Mouse (Mus musculus): ENCODE measurements around the gene Olfr412. TPM values are rescaled to one million over a fixed set of nuclear protein-coding genes. Genes with fewer than 3 reads are reported as not detected.
A peak's percentile ranks its signal among the peaks of the same experiment; 100 is the strongest.

Gene Olfr412
- polyA plus RNA-seq (2012; rRNA removed), result not detected in 2 replicates

GRCm38 (mm10) chr11:74361769-74362168 lies at the start of gene Olfr412:
Gene Olfr412 (plus strand): TSS chr11:74362069.
- no peak for TF ChIP-seq CTCF (IDR thresholded peaks at IDR 0.05; ENCODE audit: extremely low read depth, insufficient read length, insufficient replicate concordance, low read depth, low read length)
- TF ChIP-seq POLR2A (IDR thresholded peaks at IDR 0.05; ENCODE audit: low read depth, low read length), result no peak
- 68% methylated on average over 1 of the region's 1 CpGs for WGBS
- no peak within 1 kb of the TSS for H3K27ac ChIP-seq (ENCODE audit: insufficient read depth, low read depth, low read length)

GRCm38 (mm10) chr11:74326044-74326443 lies 35.8 kb upstream of the Olfr412 start:
- Histone ChIP-seq H3K4me1 (ENCODE audit: control insufficient read depth, insufficient read depth, insufficient read length, low read length) (no peaks in the 10 kb centered on the region), H3K36me3 (ENCODE audit: control insufficient read depth, insufficient read depth, low read length) (no peaks in the 10 kb centered on the region), H3K27ac (ENCODE audit: insufficient read depth, low read depth, low read length) (no peak overlapping the region), H3K4me3 (ENCODE audit: low read depth, low read length) (no peak overlapping the region), H3K27me3 (ENCODE audit: control insufficient read depth, insufficient read depth, low read length) (no peaks in the 10 kb centered on the region)
- no peak for TF ChIP-seq CTCF (IDR thresholded peaks at IDR 0.05; ENCODE audit: extremely low read depth, insufficient read length, insufficient replicate concordance, low read depth, low read length)
- TF ChIP-seq POLR2A (IDR thresholded peaks at IDR 0.05; ENCODE audit: low read depth, low read length), result no peak
- WGBS, result 49% methylated on average over 2 of the region's 2 CpGs

More at GRCm38 (mm10) chr11:74361769-74362168, at the start of gene Olfr412:
- H3K4me1 ChIP-seq (ENCODE audit: control insufficient read depth, insufficient read depth, insufficient read length, low read length), result no peaks in the 10 kb centered on the region
- H3K36me3 ChIP-seq (ENCODE audit: control insufficient read depth, insufficient read depth, low read length), result no peaks in the 10 kb centered on the region
- H3K27me3 ChIP-seq (ENCODE audit: control insufficient read depth, insufficient read depth, low read length), result no peaks in the 10 kb centered on the region
- no peak within 1 kb of the TSS for H3K4me3 ChIP-seq (ENCODE audit: low read depth, low read length)

GRCm38 (mm10) chr11:74328781-74329180 lies 33.1 kb upstream of the Olfr412 start:
- Histone ChIP-seq H3K4me1 (ENCODE audit: control insufficient read depth, insufficient read depth, insufficient read length, low read length) (no peaks in the 10 kb centered on the region), H3K36me3 (ENCODE audit: control insufficient read depth, insufficient read depth, low read length) (no peaks in the 10 kb centered on the region), H3K27me3 (ENCODE audit: control insufficient read depth, insufficient read depth, low read length) (no peaks in the 10 kb centered on the region), H3K4me3 (ENCODE audit: low read depth, low read length) (no peak overlapping the region), H3K27ac (ENCODE audit: insufficient read depth, low read depth, low read length) (no peak overlapping the region)
- TF ChIP-seq CTCF (IDR thresholded peaks at IDR 0.05; ENCODE audit: extremely low read depth, insufficient read length, insufficient replicate concordance, low read depth, low read length) (no peak), POLR2A (IDR thresholded peaks at IDR 0.05; ENCODE audit: low read depth, low read length) (no peak)

- Histone ChIP-seq H3K27ac (ENCODE audit: insufficient read depth, low read depth, low read length) (no peak within 1 kb of the TSS), H3K27me3 (ENCODE audit: control insufficient read depth, insufficient read depth, low read length) (no peaks in the 10 kb centered on the region), H3K36me3 (ENCODE audit: control insufficient read depth, insufficient read depth, low read length) (no peaks in the 10 kb centered on the region), H3K4me1 (ENCODE audit: control insufficient read depth, insufficient read depth, insufficient read length, low read length) (no peaks in the 10 kb centered on the region), H3K4me3 (ENCODE audit: low read depth, low read length) (no peak within 1 kb of the TSS)
- WGBS, result 86% methylated on average over 6 of the region's 6 CpGs
- TF ChIP-seq POLR2A (IDR thresholded peaks at IDR 0.05; ENCODE audit: low read depth, low read length) (no peak), CTCF (IDR thresholded peaks at IDR 0.05; ENCODE audit: extremely low read depth, insufficient read length, insufficient replicate concordance, low read depth, low read length) (no peak)
These were observed 23.9 kb upstream of the Olfr412 start, which contains the start of gene Olfr410 for GRCm38 (mm10) chr11:74337931-74338330. Gene Olfr410 (minus strand): TSS chr11:74338031.

GRCm38 (mm10) chr11:74352550-74352949 lies 9.3 kb upstream of the Olfr412 start, which contains the start of gene Olfr411:
Gene Olfr411 (minus strand): TSS chr11:74352650.
- Histone ChIP-seq H3K27me3 (ENCODE audit: control insufficient read depth, insufficient read depth, low read length) (no peaks in the 10 kb centered on the region), H3K4me3 (ENCODE audit: low read depth, low read length) (no peak within 1 kb of the TSS), H3K4me1 (ENCODE audit: control insufficient read depth, insufficient read depth, insufficient read length, low read length) (no peaks in the 10 kb centered on the region), H3K36me3 (ENCODE audit: control insufficient read depth, insufficient read depth, low read length) (no peaks in the 10 kb centered on the region), H3K27ac (ENCODE audit: insufficient read depth, low read depth, low read length) (no peak within 1 kb of the TSS)
- TF ChIP-seq CTCF (IDR thresholded peaks at IDR 0.05; ENCODE audit: extremely low read depth, insufficient read length, insufficient replicate concordance, low read depth, low read length) (no peak), POLR2A (IDR thresholded peaks at IDR 0.05; ENCODE audit: low read depth, low read length) (no peak)
- WGBS, result 71% methylated on average over 3 of the region's 3 CpGs

GRCm38 (mm10) chr11:74371393-74372100 lies 9.7 kb downstream of the Olfr412 start:
- no peaks in the 10 kb centered on the region for H3K36me3 ChIP-seq (ENCODE audit: control insufficient read depth, insufficient read depth, low read length)
- no peaks in the 10 kb centered on the region for H3K4me1 ChIP-seq (ENCODE audit: control insufficient read depth, insufficient read depth, insufficient read length, low read length)
- TF ChIP-seq CTCF (IDR thresholded peaks at IDR 0.05; ENCODE audit: extremely low read depth, insufficient read length, insufficient replicate concordance, low read depth, low read length), result peak; percentile 74; the same call in 1 of the 2 replicates
- peak; percentile 45; the same call in 1 of the 2 replicates for TF ChIP-seq POLR2A (IDR thresholded peaks at IDR 0.05; ENCODE audit: low read depth, low read length)
- H3K27me3 ChIP-seq (ENCODE audit: control insufficient read depth, insufficient read depth, low read length), result peaks cover 4% of the 10 kb centered on the region; the same call in 1 of the 2 replicates
- WGBS, result 14% methylated on average over 22 of the region's 22 CpGs
- no peak overlapping the region for H3K27ac ChIP-seq (ENCODE audit: insufficient read depth, low read depth, low read length)
- H3K4me3 ChIP-seq (ENCODE audit: low read depth, low read length), result no peak overlapping the region

GRCm38 (mm10) chr11:74376847-74377246 lies 15.0 kb downstream of the Olfr412 start:
- Histone ChIP-seq H3K27ac (ENCODE audit: insufficient read depth, low read depth, low read length) (no peak overlapping the region), H3K4me3 (ENCODE audit: low read depth, low read length) (no peak overlapping the region), H3K27me3 (ENCODE audit: control insufficient read depth, insufficient read depth, low read length) (no peaks in the 10 kb centered on the region), H3K4me1 (ENCODE audit: control insufficient read depth, insufficient read depth, insufficient read length, low read length) (no peaks in the 10 kb centered on the region; the same call in 1 of the 2 replicates), H3K36me3 (ENCODE audit: control insufficient read depth, insufficient read depth, low read length) (no peaks in the 10 kb centered on the region)
- no peak for TF ChIP-seq POLR2A (IDR thresholded peaks at IDR 0.05; ENCODE audit: low read depth, low read length)
- TF ChIP-seq CTCF (IDR thresholded peaks at IDR 0.05; ENCODE audit: extremely low read depth, insufficient read length, insufficient replicate concordance, low read depth, low read length), result peak; percentile 48; the same call in 1 of the 2 replicates
- 59% methylated on average over 3 of the region's 3 CpGs for WGBS

Data from small intestine, adult 2 months (tissue).